Mouse (Mus musculus) thymus, postnatal 14 days (tissue): ENCODE measurements around the gene Slc37a1.

Experiments
- DNase-seq: peaks from one replicate; pipeline ENCODE4 v3.0.0; 2021

The Slc37a1 gene

DNA sequence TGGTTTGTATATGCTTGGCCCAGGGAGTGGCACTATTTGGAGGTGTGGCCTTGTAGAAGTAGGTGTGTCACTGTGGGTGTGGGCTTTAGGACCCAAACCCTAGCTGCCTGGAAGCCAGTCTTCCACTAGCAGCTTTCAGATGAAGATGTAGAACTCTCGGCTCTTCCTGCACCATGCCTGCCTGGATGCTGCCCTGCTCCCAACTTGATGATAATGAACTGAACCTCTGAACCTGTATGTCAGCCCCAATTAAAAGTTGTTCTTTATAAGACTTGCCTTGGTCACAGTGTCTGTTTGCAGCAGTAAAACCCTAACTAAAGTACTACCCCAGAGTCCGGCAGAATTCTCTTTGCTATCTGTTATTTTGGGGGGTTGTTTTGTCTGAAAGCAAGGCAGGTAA, 16.8 kb upstream of the Slc37a1 start:
- DNase-seq = peak; percentile 4

DNA sequence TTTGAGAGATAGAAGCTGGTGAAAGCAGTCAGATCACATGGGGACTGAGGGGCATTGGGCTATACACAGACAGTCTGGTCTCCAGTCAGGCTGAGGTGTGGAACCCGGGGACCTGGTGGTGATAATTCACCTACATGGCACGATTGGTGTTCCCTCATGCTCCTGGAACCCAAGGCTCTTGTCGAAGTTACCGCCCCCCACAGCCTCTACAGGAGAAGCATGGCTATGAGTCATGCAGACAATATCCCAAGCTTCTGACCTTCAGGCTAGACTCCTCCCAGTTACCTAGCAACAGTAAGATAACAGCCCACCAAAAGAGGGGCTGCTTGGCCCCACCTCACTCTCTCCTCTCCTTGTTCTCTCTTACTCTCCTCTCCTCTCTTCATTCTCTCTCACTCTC, 16.3 kb upstream of the Slc37a1 start:
- peak; percentile 5 for DNase-seq

DNA sequence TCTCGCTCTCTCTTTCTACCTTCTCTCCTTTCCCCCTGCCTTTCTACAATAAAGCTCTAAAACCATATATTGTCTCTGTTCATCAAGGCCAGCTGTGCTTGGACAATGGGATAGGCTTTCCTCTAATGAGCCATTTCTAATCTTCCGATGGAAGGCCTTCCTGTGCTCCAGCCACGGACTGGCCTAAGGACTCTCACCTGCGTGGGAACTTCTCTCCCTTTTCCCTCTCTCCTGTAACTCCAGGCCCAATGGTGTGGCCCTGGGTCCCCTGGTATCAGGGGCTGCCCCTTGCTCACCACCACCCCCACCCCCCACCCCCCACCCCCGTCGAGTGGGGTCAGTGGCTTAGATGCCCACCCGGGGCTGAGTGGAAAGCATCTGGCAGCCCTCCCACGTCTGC, 15.9 kb upstream of the Slc37a1 start:
- peak; percentile 4 for DNase-seq

DNA sequence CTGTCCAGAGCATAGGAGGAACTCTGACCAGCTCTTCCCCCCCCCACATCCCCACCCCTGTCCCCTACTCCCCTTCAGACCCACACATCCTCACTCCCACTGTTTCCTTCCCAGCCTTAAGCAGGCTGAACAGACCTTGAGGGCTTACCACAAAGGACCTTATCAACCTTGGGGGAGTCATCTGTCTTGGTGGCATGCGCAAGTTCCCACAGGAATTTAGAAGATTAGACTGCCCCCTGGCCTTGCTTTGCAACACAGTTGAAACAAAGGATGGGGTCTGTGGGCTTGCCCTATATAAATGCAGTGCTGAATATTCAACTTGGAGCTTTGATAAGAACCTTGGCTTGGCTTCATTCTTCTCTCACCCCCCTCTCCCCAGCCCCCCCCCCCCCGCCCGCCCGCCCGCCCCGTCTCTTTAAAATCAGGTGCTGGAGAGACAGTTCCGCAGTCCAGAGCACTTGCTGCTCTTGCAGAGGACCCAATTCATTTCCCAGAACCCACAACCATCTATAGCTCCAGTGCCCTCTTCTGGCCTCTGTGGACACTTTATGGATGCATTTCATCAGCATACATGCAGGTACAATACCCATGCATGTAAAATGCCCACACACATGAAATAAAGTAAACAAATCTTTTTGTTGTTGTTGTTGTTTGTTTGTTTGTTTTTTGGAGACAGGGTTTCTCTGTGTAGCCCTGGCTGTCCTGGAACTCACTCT, 15.3 kb upstream of the Slc37a1 start:
- DNase-seq = peak; percentile 34

DNA sequence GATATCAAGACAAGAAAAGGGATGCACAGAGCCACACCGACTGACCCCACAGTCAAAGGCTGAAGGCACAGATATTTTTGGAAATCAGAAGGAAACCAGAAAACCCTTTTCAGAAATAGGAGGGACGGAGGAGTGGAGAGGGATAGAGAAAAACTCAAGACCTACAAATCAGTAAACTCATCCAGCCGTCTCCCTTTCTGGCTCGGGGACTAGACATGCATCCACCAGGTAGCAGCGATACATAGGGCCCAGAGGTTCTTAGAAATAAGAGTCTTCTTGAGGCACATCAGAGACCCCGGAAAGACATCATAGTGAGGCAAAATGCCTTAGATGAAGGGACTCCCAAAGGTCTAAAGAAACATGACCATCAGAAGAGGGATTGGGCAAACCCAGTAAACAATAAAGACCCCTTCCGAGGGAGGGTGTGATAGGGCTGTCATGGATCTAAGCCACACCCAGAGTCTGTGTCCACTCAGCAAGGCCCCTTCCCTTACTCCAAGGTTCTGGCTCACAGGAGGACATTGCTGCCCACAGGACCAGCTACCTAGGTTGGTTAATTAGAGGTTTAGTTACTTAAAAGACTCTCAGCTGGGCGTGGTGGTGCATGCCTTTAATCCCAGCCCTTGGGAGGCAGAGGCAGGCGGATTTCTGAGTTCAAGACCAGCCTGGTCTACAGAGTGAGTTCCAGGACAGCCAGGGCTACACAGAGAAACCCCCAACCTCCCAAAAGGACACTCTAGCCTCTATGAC, 14.0 kb upstream of the Slc37a1 start:
- DNase-seq = no peak

DNA sequence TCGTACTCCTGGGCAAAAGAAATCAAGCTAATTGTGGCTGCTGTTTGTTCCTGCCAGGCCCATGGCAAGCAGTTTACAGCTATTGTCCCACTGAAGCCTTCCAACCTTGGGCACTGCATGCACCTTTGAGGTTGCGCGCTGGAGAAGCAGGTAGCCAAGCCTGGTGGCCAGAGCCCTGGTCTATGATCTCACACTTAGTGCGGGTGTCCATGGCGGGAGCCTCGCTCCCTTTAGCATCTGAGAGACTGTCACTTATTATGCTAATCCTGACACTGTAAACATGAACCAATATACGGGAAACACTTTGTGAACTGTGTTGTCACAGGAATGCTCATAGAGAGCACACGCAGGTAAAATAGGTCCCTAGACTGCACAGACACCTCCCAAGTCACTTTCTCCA, 13.0 kb upstream of the Slc37a1 start:
- DNase-seq = peak; percentile 3

DNA sequence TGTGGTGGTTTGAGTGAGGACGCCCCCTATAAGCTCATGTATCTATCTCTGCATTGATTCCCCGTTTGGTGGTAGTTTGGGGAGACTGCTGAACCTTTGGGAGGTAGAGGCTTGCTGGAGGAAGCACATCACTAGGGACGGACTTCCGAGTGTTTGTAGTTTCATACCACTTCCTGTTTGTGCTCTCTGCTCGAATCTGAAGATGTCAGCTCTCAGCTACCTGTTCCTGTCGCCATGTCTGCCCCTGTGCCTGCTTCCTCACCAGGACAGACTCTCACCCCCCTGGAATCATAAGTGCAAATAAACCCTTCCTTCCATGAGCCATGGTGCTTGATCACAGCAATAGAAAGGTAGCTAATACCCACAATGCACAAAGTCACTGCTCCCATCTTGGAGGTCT, 11.4 kb upstream of the Slc37a1 start:
- peak; percentile 58 for DNase-seq

DNA sequence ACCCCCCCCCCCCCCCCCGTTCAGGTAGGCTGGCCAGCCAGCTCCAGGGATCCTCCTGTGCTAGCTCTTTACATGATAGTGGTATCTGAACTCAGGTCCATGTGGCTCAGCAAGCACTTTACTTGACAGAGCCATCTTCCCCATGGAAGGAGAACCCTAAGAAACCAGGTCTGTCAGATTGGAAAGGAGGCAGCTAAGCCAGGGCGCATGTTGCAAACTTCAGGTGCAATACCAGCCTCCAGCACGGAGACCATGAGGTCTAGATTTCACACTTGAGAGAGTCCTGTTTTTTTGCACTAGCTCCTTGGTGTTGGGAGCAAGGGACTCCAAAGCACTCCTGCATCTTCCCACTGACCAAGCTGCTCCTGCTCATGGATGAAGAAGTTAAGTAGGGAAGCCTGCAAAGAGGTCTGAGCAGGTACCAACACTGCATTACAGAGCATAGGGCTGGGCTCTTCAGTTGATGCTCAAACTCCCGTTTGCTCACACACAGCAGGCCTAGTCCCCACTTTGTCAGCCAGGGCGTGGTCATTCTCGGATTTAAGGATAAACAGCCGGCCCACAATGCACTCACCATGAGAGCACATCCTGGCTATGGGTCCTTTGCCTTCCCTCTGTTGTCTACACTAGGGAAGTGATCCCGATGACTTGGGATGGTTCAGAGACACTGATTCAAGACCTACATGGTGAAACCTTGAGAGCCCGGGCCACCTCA, 10.2 kb upstream of the Slc37a1 start:
- no peak for DNase-seq

DNA sequence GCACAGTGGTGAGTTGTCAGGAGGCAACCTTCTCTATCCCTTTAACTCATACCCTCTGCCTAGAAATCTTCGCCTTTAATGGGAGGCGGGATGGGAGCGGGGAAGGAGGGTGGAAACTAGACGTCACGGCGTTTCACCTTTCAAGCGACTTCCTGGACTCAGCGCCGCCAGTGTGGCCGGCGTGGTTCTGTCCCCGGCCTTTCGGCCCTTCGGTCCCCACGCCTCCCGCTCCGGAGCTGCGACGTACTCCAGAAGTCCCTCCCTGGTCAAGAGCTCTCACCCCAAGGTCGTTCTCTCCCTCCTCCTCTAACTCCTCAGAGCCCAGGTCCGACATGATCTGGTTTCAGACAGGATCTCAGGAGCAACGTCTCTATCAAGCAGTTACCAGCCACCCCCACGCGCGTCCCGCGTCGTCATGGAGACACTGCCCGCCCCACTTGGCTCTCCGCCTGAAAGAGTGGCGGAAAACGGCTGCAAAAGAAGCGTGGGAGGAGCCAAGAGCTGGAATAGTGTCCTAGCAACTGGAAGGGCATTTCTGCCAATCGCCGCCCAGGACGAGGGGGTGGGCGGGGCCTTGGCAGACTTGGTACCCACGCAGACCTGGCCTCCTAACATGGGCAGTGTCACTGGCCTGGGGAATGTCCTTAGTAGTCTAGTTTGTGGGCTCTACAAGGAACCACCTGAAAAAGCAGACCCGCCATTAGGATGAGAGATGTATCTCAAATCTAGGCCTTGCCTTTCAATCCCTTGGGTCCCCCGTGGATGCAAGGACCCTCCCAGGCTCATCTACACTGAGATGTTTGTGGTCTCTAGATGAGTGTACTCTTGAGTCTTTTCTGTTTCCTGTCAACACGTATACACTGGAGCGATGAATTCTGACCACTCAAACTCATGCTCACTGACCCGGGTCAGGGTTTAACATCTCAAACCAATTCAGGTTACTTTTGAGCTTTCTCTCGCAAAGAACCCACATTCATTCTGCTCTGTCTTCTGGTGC, 9.4 kb upstream of the Slc37a1 start, which contains the start of gene Rsph1:
TSS of gene Rsph1 (minus strand) at position 462 of the 997 bp plus-strand sequence.
- DNase-seq = peak; percentile 96

DNA sequence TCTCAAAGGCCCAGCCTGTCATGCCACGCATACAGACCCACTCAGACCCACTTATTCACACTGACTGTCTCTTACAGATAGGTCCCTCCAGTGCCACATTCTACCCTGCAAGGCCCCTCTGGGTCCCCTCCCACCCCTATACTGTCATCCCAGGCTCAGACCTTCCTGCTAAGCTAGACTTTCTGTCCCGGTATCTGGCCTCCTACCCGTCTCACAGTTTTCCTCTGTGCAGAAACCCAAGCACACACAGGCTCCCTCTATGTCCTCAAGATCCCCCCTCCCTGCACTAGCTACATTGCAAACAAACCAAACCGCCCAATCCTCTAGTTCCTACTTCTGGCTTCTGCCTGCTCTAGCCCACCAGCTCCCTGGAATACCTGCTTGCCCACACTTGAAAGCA, 8.7 kb upstream of the Slc37a1 start:
- no peak for DNase-seq

DNA sequence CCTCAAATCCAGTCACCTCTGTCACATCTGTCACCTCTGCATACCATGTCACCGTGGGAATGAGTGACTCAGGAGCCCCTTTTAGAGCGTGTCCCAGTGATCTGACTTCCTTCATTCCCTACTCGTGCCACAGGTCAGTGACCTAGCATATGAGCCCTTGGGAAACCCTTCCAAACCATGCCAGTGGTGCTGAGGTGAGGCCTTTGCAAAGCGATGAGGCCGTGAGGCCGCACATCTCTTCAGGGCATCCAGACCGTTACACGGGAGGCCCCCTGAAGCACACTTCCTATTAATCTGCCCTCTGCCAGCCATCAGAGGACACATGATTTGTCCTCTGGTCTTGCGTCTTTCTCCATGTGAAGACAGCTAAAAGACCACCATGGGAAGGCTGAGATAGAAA, 7.1 kb upstream of the Slc37a1 start:
- DNase-seq = no peak

DNA sequence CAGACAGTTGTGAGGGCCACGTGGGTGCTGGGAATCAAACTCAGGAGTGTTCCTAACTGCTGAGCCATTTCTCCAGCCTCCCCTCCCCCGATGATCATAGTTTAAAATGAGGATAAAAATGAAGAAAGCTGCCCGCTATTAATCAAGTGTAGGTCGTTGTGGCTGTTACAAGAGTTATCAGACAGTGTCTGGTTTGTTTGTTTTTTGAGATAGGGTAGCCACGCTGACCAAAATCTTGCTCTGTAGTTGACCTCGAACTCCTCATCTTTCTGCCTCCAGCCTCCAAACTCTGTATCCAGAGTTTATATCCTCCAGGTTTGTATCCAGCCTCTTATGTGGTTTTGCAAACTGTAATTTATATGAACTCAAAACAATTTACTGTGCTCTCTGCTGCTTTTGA, 6.3 kb upstream of the Slc37a1 start:
- no peak for DNase-seq

DNA sequence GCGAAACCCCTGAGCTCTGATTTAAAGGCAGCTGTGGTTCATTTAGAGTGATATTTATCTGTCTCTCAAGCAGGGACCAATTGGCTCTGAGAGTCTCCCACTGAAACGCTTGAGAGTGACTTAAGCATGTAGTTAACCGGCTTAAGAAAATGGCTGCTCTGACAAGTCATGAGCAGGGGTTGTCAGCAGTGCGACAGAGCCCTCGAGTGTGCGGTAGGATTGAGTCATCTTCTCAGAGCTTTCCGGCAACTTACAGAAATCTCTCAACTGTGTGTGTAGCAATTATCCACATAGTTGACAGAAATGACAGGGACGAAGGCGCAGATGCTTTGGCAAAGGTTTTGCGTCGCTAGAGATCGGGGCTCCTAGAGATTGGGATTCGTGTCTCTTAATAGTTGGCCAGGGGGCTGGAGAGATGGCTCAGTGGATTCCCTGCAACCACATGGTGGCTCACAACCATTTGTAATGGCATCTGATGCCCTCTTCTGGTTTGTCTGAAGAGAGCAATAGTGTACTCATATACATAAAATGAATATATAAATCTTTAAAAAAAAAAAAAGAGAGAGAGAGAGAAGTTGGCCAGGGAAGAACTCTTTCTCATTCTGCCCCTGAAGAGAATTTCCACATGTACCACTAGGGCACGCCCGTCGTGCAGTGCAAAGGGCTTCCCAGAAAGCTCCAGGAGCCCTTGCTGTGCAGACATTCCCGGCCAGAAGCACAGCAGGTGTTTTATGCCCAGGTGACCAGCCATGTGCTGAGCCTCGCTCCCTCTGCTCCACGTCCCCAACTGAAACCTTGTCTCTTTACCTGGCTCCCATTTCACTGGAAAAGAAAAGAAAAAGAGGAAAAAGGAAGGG, 4.5 kb upstream of the Slc37a1 start:
- no peak for DNase-seq

DNA sequence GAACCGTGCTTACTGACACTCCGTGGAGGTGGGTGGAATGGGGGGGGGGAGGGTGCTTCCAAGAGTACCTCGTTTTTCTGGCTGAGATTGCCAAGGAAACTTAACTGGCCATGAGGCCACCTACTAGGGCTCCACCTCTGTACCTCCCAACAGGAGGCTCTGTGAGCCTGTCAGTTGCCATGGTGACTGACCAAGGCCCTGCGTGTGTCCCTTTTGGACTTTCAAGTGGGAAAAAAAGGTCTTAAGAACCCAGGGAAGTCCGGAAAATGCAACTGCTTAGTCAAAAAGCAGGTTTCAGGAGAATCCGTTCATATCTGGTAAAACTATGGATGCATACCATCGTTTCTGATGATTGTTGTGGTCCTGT, 3.9 kb upstream of the Slc37a1 start:
- no peak for DNase-seq

DNA sequence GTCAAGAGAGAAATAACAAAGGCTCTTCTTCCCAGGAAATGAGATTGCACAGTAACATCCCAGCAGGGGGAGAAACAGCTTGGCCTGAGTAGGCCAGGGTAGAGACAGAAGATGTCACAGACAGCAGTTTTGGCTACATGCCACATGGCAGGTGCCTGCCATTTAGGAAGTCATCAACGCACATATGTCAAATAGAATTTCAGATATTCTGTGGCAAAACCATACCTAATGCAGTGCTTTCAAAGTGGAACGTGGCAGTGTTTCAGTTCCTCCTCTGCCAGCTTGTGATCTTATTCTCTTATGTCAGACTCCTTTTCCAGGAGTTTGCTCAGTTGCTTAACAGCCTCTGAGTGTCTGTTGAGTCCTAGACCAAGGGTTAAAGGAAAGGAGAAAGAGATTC, 725 bp upstream of the Slc37a1 start:
- no peak for DNase-seq

DNA sequence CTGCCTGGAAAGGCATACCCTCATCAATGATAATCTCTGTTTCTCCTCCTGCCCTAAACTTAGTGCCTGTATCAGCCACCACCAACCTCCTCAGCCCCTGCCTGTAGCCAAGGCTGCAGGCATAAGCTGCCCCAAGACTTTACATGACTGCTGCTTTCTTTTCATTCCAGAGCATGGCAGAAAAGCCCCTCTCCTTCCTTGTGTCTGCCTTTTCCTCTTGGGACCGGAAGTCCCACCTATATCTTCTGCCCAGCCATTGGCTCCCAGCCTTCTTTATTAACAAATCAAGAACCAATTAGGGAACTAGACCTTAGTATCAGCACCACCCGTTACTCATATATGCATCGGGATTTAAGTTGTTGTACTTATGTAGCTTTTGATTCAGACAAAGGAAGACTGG, 624 bp downstream of the Slc37a1 start:
- DNase-seq = no peak

DNA sequence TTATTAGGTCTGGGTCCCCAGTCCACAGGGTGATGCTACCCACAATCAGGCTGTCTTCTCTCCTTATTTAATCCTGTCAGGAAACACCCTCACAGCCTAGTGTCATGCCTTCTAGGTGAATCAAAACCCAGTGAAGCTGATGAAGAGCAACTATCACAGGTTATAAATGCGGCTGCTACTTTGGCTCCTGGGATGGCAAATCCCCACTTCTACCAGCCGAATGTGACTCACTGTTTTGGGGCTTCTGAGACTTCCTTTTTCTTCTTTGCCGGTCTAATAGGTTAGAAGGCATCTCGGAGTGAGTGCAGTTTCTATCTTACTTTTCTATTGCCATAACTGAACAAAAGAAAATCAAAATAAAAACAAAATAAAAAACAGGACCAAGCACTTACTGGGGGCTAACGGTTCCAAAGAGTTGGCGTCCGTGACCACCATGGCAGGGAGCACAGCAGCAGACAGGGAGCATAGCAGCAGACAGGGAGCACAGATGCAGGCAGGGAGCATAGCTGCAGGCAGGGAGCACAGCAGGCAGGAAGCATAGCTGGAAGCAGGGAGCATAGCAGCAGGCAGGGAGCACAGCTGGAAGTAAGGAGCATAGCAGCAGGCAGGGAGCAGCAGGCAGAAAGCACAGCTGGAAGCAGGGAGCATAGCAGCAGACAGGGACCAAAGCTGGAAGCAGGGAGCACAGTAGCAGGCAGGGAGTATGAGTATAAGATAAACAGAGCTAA, 2.6 kb downstream of the Slc37a1 start:
- no peak for DNase-seq

DNA sequence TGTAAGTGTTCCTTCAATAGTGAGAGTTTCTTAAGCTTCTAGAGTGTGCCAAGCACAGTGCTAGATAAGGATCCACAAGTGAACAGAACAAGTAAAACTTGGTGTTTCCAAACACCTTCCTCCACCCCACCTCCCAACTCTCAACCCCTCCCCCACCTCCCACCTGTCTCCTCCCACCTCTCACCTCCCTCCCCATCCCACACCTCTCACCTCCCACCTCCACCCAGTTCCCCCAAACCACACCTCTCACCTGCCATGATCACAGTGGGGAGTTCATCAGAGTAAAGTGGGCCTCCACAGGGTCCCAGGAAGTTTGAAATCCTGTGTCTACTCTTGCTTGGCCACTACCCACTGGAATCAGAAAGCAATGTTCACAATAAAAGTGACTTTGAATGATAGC, 3.7 kb downstream of the Slc37a1 start:
- no peak for DNase-seq

DNA sequence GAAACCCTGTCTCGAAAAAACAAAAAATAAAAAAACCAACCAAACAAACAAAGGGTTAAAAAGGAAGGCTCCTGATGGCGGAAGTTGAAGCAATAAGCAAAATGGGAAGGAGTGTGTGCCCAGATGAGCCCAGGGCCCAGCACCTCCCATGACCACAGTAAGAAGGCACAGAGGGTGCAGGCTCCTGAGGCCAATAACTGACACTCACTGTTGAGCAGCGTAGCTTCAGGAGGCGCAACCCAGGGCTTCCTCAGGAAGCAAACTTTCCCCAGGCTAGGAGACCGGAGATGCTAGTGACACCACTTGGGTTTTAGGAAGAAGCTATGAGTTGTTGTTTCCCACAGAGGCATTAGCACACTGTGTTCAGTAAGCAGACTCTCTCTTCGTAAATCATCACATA, 4.3 kb downstream of the Slc37a1 start:
- no peak for DNase-seq

DNA sequence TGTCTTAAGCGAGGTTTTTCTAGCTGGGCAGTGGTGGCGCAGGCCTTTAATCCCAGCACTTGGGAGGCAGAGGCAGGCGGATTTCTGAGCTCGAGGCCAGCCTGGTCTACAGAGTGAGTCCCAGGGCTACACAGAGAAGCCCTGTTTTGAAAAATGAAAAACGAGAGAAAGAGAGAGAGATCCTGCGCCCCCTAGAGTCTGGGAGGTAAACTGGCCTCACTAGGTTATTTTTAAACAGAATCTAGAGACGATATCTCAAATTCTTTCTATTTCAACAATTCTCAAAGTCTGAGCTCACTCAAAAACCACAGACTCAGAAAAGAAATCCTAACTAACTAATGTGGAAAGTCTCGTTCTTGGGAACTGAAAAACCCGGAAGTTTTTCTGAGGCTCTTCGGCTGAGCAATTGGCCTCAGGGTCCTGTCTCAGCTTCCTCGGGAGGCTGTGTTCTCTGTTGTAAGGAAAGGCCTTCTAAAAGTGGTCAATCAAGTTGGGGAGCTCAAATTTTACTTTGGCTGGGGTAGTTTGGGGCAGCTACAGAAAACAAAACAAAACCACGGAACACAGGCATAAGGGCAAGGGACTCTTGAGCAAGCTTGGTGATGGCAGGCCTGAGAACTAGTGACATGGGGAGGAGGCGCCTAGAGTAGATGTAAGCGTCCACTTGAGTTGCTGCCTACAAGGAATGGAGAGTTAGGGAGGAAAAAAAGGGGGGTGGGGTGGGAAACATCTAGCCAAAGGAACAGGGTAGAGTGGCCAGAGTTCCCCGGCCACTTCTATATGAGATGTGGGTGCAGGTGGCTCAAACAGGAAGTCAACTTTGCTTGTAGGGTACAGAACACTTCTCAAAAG, 8.0 kb downstream of the Slc37a1 start:
- DNase-seq = peak; percentile 70
